Mouse (Mus musculus) midbrain, embryonic 10.5 days (tissue): ENCODE data around the gene Ttc39a. TPM values are rescaled to one million over a fixed set of nuclear protein-coding genes. Genes with fewer than 3 reads are reported as not detected.

ENCODE experiments used
- DNase-seq: peaks from one replicate; pipeline ENCODE4 v3.0.0-alpha.2; 2017; ENCODE audit warnings: low spot score
- H3K27ac ChIP-seq: fragments of 300-500 bp; sonication (generic); replicated peaks from 2 replicates; pipeline ENCODE4 v1.5.1; 2016; ENCODE audit warnings: mild to moderate bottlenecking
- H3K27me3 ChIP-seq: fragments of 300-500 bp; sonication (generic); 2 replicates; pipeline ENCODE4 v1.6.1; 2016; ENCODE audit warnings: low read depth, mild to moderate bottlenecking; ENCODE audit not compliant: poor library complexity, severe bottlenecking
- H3K36me3 ChIP-seq: fragments of 300-500 bp; sonication (generic); 2 replicates; pipeline ENCODE4 v1.6.1; 2016; ENCODE audit warnings: mild to moderate bottlenecking, moderate library complexity
- H3K4me1 ChIP-seq: fragments of 300-500 bp; sonication (generic); 2 replicates; pipeline ENCODE4 v1.6.1; 2016
- H3K4me3 ChIP-seq: fragments of 300-500 bp; sonication (generic); 2 replicates; pipeline ENCODE4 v1.5.1; 2016; ENCODE audit warnings: mild to moderate bottlenecking, moderate library complexity
- H3K9me3 ChIP-seq: fragments of 300-500 bp; sonication (generic); replicated peaks from 2 replicates; pipeline ENCODE4 v1.6.1; 2016; ENCODE audit warnings: mild to moderate bottlenecking
- WGBS: fragments of 180-500 bp; shearing (Covaris S2); methylation state at CpG from one replicate; pipeline ENCODE4 v1.1.7; 2016; 5-methylcytosine and 5-hydroxymethylcytosine counted together
- polyA plus RNA-seq: library from polyadenylated mRNA; unstranded; fragments of >200 nt; fragmentation: Nextera tagmentation; extraction: Ambion mirVana; gene quantifications from 2 replicates; pipeline ENCODE4 v1.2.1, GENCODE M21; 2016

The Ttc39a gene
- polyA plus RNA-seq, 1 experiment from 2014 or later = 2.4 TPM

GRCm38 (mm10) chr4:109475577-109476553, 69.4 kb downstream of the Ttc39a start:
- peak overlapping the region; percentile 89 for H3K4me3 ChIP-seq
- H3K9me3 ChIP-seq = no peaks in the 10 kb centered on the region
- peaks cover 12% of the 10 kb centered on the region for H3K4me1 ChIP-seq
- 1% methylated on average over 68 of the region's 68 CpGs for WGBS
- peak overlapping the region; percentile 98 for H3K27ac ChIP-seq
- H3K27me3 ChIP-seq = no peaks in the 10 kb centered on the region
- peaks cover 15% of the 10 kb centered on the region for H3K36me3 ChIP-seq
- peak; percentile 76 for DNase-seq

- peak; percentile 94 for DNase-seq
- Histone ChIP-seq H3K4me1 (peaks cover 12% of the 10 kb centered on the region), H3K27ac (peak overlapping the region; percentile 98)
Observed at GRCm38 (mm10) chr4:109476554-109477014, 70.2 kb downstream of the Ttc39a start.

GRCm38 (mm10) chr4:109477454-109477853, 71.0 kb downstream of the Ttc39a start:
- no peak for DNase-seq
- no peaks in the 10 kb centered on the region for H3K9me3 ChIP-seq
- WGBS = 90% methylated on average over 3 of the region's 3 CpGs

More at GRCm38 (mm10) chr4:109476554-109477014, 70.2 kb downstream of the Ttc39a start:
- Histone ChIP-seq H3K27me3 (no peaks in the 10 kb centered on the region), H3K9me3 (no peaks in the 10 kb centered on the region), H3K4me3 (peak overlapping the region; percentile 89), H3K36me3 (peaks cover 15% of the 10 kb centered on the region)
- WGBS = under 1% methylated on average over 39 of the region's 39 CpGs

GRCm38 (mm10) chr4:109481424-109481823, 75.0 kb downstream of the Ttc39a start:
- Histone ChIP-seq H3K27me3 (no peaks in the 10 kb centered on the region), H3K4me1 (no peaks in the 10 kb centered on the region), H3K9me3 (no peaks in the 10 kb centered on the region), H3K27ac (no peak overlapping the region), H3K4me3 (no peak overlapping the region), H3K36me3 (no peaks in the 10 kb centered on the region)
- DNase-seq = no peak
- WGBS = 88% methylated on average over 2 of the region's 2 CpGs

More at GRCm38 (mm10) chr4:109477454-109477853, 71.0 kb downstream of the Ttc39a start:
- Histone ChIP-seq H3K27ac (no peak overlapping the region), H3K4me3 (no peak overlapping the region), H3K36me3 (peaks cover 7% of the 10 kb centered on the region), H3K27me3 (no peaks in the 10 kb centered on the region), H3K4me1 (peaks cover 12% of the 10 kb centered on the region)

GRCm38 (mm10) chr4:109482701-109483100, 76.3 kb downstream of the Ttc39a start:
- no peak overlapping the region for H3K4me3 ChIP-seq
- no peaks in the 10 kb centered on the region for H3K36me3 ChIP-seq
- no peaks in the 10 kb centered on the region for H3K27me3 ChIP-seq
- 91% methylated on average over 1 of the region's 1 CpGs for WGBS
- no peaks in the 10 kb centered on the region for H3K9me3 ChIP-seq
- H3K4me1 ChIP-seq = no peaks in the 10 kb centered on the region
- H3K27ac ChIP-seq = no peak overlapping the region
- no peak for DNase-seq

GRCm38 (mm10) chr4:109484621-109485020, 78.2 kb downstream of the Ttc39a start, which contains the start of gene Rnf11:
TSS of gene Rnf11 (minus strand) at chr4:109484728.
- WGBS = 73% methylated on average over 3 of the region's 3 CpGs
- H3K36me3 ChIP-seq = no peaks in the 10 kb centered on the region
- no peaks in the 10 kb centered on the region for H3K4me1 ChIP-seq
- no peaks in the 10 kb centered on the region for H3K27me3 ChIP-seq
- DNase-seq = no peak
- no peak within 1 kb of the TSS for H3K27ac ChIP-seq
- no peaks in the 10 kb centered on the region for H3K9me3 ChIP-seq
- H3K4me3 ChIP-seq = no peak within 1 kb of the TSS

- Histone ChIP-seq H3K36me3 (no peaks in the 10 kb centered on the region), H3K4me3 (no peak overlapping the region), H3K27ac (no peak overlapping the region), H3K27me3 (no peaks in the 10 kb centered on the region), H3K4me1 (no peaks in the 10 kb centered on the region), H3K9me3 (no peaks in the 10 kb centered on the region)
- 71% methylated on average over 1 of the region's 1 CpGs for WGBS
- no peak for DNase-seq
Observed at GRCm38 (mm10) chr4:109488812-109489211, 82.4 kb downstream of the Ttc39a start.

GRCm38 (mm10) chr4:109493581-109493980, 87.2 kb downstream of the Ttc39a start:
- Histone ChIP-seq H3K27me3 (no peaks in the 10 kb centered on the region), H3K9me3 (no peaks in the 10 kb centered on the region), H3K27ac (no peak overlapping the region), H3K36me3 (no peaks in the 10 kb centered on the region), H3K4me1 (no peaks in the 10 kb centered on the region), H3K4me3 (no peak overlapping the region)
- DNase-seq = no peak

Other genes with a start within 250 kb of the Ttc39a start
- gene Osbpl9, start 204.4 kb upstream of the Ttc39a start, polyA plus RNA-seq = 58.3 and 65.6 TPM in 2 replicates
- 0.07 and 0.27 TPM in 2 replicates for gene Calr4, start 172.1 kb upstream of the Ttc39a start, polyA plus RNA-seq
- 34.1 and 42.4 TPM in 2 replicates for gene Eps15, start 126.4 kb upstream of the Ttc39a start, polyA plus RNA-seq
- gene Rnf11, start 78.1 kb downstream of the Ttc39a start, polyA plus RNA-seq = 24.5 and 30.9 TPM in 2 replicates
- gene 4930522H14Rik, start 124.7 kb downstream of the Ttc39a start, polyA plus RNA-seq = not detected in 2 replicates